Mouse (Mus musculus) lung, postnatal 0 days (tissue): Measurements from ENCODE around the gene Smim1.

ENCODE experiments used
- CTCF ChIP-seq: IDR thresholded peaks from 2 replicates; pipeline ENCODE4 v1.5.1; 2016; ENCODE audit warnings: antibody characterized with exemption, mild to moderate bottlenecking
- EP300 ChIP-seq: IDR thresholded peaks from 2 replicates; pipeline ENCODE4 v1.6.1; 2016; ENCODE audit warnings: antibody characterized with exemption, mild to moderate bottlenecking, control low read depth

- TF ChIP-seq CTCF, result no peak
- no peak for TF ChIP-seq EP300
These were observed 25.4 kb upstream of the Smim1 start for GRCm38 (mm10) chr4:154051401-154051800.
